Mouse (Mus musculus) ES-Bruce4 (cell line): ENCODE results near the gene Dnajc6.

ENCODE experiments used
- CTCF ChIP-seq: IDR thresholded peaks from one replicate; pipeline ENCODE4 v1.8.1; 2011; ENCODE audit warnings: low read depth, low read length
- EP300 ChIP-seq: IDR thresholded peaks from 2 replicates; pipeline ENCODE4 v1.6.1; 2011; ENCODE audit warnings: low read depth, low read length; ENCODE audit not compliant: insufficient read depth
- POLR2A ChIP-seq: IDR thresholded peaks from one replicate; pipeline ENCODE4 v1.8.1; 2011; ENCODE audit warnings: low read length; ENCODE audit not compliant: insufficient read depth

DNA sequence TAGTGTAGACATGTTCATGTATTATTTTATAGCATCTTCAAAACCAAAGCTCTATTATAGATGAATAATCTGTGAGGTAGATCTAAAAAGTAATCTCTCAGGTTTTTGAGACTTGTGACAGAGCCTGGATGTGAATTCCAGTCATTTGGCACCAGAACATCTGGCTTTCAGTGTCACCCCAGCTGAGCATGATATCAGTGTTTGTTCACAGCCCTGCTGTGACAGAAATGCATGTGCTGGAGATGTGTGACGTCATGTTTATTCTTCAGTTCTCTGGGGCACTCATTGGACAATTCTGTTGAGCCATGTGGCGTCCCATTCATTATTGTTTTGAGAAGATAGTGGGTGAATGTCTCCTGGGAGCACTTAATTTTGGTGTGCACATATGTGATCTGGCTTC, 139.1 kb downstream of the Dnajc6 start:
- no peak for TF ChIP-seq CTCF
- no peak for TF ChIP-seq POLR2A
- TF ChIP-seq EP300: no peak
